Mouse (Mus musculus) kidney, adult 11 months (tissue): ENCODE data around the gene Nek1.
A peak's percentile ranks its signal among the peaks of the same experiment; 100 is the strongest.

Experiments
- DNase-seq: peaks from one replicate; pipeline ENCODE4 v3.0.0; 2022

Nek1 gene

DNA sequence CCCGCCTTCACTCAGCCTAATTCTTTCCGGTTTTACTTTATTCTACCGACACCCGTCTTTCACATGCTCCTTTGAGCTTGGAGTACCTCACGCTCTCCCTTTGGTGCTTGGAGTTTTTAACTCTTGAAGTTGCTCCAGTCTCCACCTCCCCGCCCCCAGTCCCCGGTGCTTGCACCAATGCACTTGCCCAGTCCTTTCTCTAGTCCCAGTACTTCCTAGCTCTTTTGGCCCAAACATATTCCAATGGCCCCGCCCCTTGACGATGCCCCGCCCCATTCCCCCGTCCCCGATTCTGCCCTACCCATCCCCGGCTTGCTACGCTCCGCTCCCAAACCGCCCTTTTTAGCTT lies 460 bp upstream of the Nek1 start:
- peak; percentile 84 for DNase-seq

- no peak for DNase-seq
Observed at GRCm38 (mm10) chr8:60993639-60993986, 618 bp downstream of the Nek1 start.

- DNase-seq: no peak
Observed at GRCm38 (mm10) chr8:60996468-60996867, 3.5 kb downstream of the Nek1 start.

DNA sequence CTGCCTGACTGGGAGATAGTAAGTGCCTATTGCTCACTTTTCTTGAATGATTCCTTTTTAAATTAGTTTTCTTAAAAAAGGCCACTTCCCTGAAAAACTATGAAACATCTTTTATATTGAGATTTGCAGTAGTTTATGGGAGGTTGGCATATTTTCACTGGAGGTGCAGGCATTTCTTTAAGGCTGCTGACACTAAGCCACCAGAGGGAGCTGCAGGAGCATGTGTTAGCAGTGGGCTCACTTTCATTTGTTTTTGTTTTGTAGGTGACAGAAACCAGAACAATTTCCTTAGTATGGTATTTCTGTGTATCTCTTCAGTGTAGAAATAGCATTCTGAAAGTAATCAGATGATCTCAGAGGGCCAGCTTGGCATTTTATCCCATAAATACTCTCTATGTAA lies 49.0 kb downstream of the Nek1 start:
- peak; percentile 23 for DNase-seq

GRCm38 (mm10) chr8:61043874-61044273 lies 50.9 kb downstream of the Nek1 start:
- DNase-seq: no peak

DNA sequence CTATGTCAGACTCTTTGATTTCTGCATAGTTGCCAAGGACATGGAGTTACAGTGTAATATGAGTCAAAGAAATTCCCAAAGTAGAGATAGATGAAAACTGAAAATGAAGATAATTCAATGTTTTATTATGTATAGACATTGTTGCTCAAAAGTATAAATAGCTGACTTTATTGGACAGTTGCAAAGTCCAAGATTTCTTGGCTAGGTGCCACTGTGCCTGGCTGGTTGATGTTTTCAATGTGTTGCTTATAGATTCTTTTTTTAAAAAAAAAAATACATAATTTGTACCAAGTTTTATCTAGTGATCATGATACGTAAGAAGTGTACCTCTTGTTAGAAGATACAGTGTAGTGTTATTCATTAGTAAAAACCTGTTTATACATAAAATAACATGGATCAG lies 53.8 kb downstream of the Nek1 start:
- DNase-seq: no peak

- DNase-seq: no peak
Observed at GRCm38 (mm10) chr8:61053017-61053416, 60.0 kb downstream of the Nek1 start.

GRCm38 (mm10) chr8:61054313-61054712 lies 61.3 kb downstream of the Nek1 start:
- no peak for DNase-seq

- DNase-seq: no peak
Observed at GRCm38 (mm10) chr8:61056997-61057396, 64.0 kb downstream of the Nek1 start.

DNA sequence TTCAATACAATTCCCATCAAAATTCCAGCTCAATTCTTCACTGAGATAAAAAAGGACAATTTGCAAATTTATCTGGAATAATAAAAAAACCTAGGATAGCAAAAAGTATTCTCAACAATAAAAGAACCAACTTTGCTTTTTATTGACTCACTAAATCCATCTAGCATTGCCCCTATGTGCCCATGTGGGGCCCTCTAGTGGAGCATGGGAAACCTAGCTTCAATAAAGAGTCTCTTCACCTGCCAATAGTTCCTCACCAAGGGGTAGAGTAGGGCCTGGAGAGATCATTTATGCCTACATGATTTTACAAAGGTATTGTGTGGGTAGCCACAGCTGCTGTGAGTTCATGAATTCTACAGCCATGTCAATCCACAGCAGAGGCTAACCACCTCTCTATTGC lies 66.1 kb downstream of the Nek1 start:
- no peak for DNase-seq

- DNase-seq: no peak
Observed at GRCm38 (mm10) chr8:61060412-61060811, 67.4 kb downstream of the Nek1 start.

DNA sequence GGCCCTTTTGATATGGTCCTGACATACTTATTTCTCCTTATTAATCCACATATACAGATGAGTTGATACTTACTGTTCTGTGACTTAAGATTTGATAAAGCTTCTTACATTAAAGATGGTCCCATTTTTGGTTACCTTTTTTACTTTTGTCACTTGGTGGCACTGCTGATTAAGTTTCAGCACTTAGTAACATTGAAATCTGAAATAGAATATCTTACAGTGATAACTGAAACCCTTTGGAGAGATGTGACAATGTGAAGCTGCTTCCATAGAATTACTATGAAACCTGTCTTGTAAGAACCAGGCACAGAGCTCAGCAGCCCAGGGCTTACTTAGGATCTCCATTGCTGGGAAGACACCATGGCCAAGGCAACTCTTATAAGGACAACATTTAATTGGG lies 82.1 kb downstream of the Nek1 start:
- no peak for DNase-seq

DNA sequence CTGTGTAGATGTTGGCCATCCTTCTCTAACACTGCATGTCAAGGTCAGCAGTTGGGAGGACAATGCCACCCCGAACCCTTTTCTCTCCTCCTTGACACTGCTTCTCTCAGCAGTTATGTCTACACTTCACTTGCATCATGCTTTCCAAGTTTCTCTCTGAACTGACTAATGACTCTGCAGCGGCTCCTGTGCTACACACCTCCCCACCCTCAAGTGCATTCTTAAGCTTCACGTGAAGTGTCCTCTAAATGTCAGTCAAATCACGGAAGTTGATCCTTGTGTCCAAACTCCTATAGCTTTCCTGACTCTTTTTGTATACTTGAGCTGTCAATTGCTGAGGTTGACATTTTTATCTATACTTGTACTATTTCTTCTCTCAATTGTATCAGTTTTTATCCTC lies 117.5 kb downstream of the Nek1 start:
- no peak for DNase-seq

DNA sequence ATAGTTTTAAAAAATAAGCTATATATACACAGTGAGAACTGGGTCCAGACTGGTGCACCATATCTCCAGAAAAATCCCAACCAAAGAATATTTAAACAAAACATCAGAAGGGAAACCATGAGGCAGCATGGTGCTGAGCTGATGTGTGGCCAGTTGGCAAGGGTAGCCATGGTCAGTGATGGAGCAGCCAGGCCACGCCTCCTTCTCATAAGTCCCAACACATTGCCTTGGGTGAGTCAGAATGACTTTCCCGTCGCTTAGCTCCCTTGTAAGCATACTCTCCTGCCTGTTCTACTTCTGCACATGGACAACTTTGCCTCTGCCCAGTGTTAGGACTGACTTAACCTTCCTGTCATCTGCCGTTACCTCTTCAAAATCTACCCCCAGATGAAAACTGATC lies 118.9 kb downstream of the Nek1 start:
- no peak for DNase-seq

DNA sequence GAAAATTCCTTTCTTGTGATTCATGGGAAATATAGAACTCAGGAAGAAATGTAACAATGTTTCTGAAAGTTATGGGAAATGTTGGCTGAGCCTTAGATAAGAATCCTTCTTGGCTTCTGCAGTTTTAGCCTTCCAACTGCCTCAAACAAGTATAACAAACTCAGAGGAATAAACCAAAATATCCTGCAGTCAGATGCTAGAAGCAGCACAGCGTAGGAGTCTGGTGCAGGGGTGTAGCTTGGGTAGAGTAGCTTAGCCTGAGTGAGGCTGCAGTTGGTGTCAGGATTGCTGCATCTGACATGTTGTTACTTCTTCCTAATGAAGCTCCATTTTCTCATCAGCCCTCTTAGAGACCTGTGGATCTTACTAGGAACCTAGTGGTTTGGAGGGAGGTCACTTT lies 128.6 kb downstream of the Nek1 start:
- no peak for DNase-seq

DNA sequence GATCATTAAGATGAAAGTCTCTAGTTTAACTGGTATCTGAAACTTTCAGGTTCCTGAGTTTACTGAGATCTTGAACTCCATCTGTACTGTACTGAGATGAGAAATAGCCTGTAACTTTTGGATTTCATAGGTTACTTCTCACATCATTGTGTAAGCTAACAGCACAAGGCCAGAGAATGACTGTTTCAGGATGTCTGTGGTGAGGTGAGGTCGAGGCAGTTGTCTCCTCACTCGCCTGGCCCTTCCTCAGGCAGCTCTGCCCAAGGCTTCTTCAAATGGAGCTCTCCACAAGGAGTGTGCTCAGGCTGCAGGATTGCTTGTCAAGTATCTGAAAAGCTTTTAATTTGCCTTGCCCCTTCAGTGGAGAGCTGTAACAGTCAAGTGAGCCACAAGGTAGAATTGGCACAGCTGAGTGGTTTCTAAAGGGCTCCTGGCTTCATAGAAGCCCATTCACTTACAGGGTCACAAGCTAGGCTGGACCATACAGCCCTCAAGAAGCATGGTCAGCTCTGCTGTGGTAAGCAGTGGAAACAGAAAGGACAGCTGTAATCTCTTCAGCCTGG lies 134.4 kb downstream of the Nek1 start:
- no peak for DNase-seq

- no peak for DNase-seq
Observed at GRCm38 (mm10) chr8:61132561-61133134, 139.7 kb downstream of the Nek1 start.

- DNase-seq: no peak
Observed at GRCm38 (mm10) chr8:61141869-61142268, 148.9 kb downstream of the Nek1 start.

DNA sequence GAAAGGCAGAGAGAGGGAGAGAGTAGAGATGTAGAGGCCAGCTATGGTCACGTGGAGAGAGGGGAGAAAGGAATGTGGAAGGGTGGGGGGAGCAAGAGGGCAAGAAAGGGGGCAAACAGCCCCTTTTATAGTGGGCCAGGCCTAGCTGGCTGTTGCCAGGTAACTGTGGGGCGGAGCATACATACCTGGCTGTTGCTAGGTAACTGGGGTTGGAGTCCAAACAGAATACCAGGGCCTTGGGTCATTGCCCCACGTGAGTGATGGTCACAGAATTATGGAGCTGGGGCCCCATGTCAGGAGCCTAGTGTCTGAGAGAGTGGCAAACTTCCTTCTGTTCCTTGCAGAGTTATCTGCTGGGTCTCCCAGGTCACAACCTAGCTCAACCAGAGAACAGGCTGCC lies 149.3 kb downstream of the Nek1 start:
- DNase-seq: no peak

- DNase-seq: no peak
Observed at GRCm38 (mm10) chr8:61142845-61143244, 149.8 kb downstream of the Nek1 start.

DNA sequence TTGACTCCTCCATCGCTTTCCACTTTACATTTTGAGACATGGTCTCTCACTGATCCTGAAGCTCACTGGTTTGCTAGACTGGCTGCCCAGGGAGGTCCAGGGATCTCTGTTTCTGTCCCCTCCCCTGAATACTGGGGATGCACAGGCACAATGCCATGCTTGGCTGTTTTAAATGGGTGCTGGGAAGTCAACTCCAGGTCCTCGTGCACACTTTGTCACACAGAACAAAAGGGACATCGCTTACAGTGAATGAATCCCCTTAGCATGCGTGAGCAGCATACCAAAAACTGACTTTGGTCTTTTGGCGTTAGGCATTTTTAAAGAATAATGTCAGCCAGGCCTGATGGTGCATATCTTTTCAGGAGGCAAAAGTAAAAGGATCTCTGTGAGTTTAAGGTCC lies 155.7 kb downstream of the Nek1 start:
- DNase-seq: no peak

- DNase-seq: no peak
Observed at GRCm38 (mm10) chr8:61150596-61150995, 157.6 kb downstream of the Nek1 start.

DNA sequence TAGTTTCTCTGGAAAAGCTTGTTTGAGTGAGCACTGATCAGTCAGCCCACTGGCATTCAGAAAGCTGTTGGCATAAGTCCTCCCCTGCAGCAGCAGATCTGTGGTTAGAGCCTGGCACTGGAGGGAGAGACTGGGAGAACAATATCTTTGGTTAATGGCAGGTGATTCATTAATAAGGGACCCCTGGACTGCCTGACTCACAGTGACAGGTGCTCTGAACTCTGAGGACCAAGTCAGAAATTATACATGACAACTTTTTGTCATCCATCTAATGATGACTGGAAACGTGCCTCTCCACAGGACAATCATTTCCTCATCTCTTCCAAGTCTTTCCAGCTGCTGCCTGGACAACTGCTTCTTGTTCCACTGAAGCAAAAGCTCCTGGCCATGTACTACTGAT lies 163.4 kb downstream of the Nek1 start:
- DNase-seq: no peak

- DNase-seq: no peak
Observed at GRCm38 (mm10) chr8:61158540-61158939, 165.5 kb downstream of the Nek1 start.

GRCm38 (mm10) chr8:61161461-61162185 lies 168.6 kb downstream of the Nek1 start:
- no peak for DNase-seq
